Mouse (Mus musculus): Measurements from ENCODE around the gene Hdhd3. TPM values are rescaled to one million over a fixed set of nuclear protein-coding genes. Genes with fewer than 3 reads are reported as not detected.
A peak's percentile ranks its signal among the peaks of the same experiment; 100 is the strongest.

The Hdhd3 gene
- polyA plus RNA-seq (2016; fragmentation: Nextera tagmentation; extraction: Ambion mirVana): 11.0 and 13.2 TPM in 2 replicates

GRCm38 (mm10) chr4:62503374-62503970, at the start of gene Hdhd3:
Gene Hdhd3, minus strand, starts transcription at chr4:62503467.
- Histone ChIP-seq H3K27me3 (replicated peaks; ENCODE audit: low read depth, poor library complexity, severe bottlenecking) (no peaks in the 10 kb centered on the region), H3K4me3 (peak within 1 kb of the TSS; percentile 87), H3K9me3 (no peaks in the 10 kb centered on the region), H3K36me3 (replicated peaks) (peaks cover 31% of the 10 kb centered on the region), H3K4me1 (peaks cover 20% of the 10 kb centered on the region), H3K27ac (replicated peaks) (peak within 1 kb of the TSS; percentile 86)
- DNase-seq (ENCODE audit: low spot score): no peak
- 78% methylated on average over 3 of the region's 3 CpGs for WGBS

- Histone ChIP-seq H3K27ac (replicated peaks) (no peak overlapping the region), H3K36me3 (replicated peaks) (no peaks in the 10 kb centered on the region), H3K27me3 (replicated peaks; ENCODE audit: low read depth, poor library complexity, severe bottlenecking) (no peaks in the 10 kb centered on the region), H3K4me1 (no peaks in the 10 kb centered on the region), H3K9me3 (no peaks in the 10 kb centered on the region), H3K4me3 (no peak overlapping the region)
- no peak for DNase-seq (ENCODE audit: low spot score)
- 89% methylated on average over 7 of the region's 7 CpGs for WGBS
These were observed 48.7 kb upstream of the Hdhd3 start for GRCm38 (mm10) chr4:62551966-62552365.

- no peak for DNase-seq (ENCODE audit: low spot score)
- H3K27ac ChIP-seq (replicated peaks): no peak overlapping the region
- no peak overlapping the region for H3K4me3 ChIP-seq
- no peaks in the 10 kb centered on the region for H3K27me3 ChIP-seq (replicated peaks; ENCODE audit: low read depth, poor library complexity, severe bottlenecking)
- H3K4me1 ChIP-seq: no peaks in the 10 kb centered on the region
- H3K9me3 ChIP-seq: no peaks in the 10 kb centered on the region
- no peaks in the 10 kb centered on the region for H3K36me3 ChIP-seq (replicated peaks)
These were observed 41.5 kb upstream of the Hdhd3 start for GRCm38 (mm10) chr4:62544801-62545200.

- H3K4me3 ChIP-seq: no peak overlapping the region
- H3K27me3 ChIP-seq (replicated peaks; ENCODE audit: low read depth, poor library complexity, severe bottlenecking): no peaks in the 10 kb centered on the region
- DNase-seq (ENCODE audit: low spot score): no peak
- H3K27ac ChIP-seq (replicated peaks): no peak overlapping the region
- H3K9me3 ChIP-seq: no peaks in the 10 kb centered on the region
- no peaks in the 10 kb centered on the region for H3K4me1 ChIP-seq
- H3K36me3 ChIP-seq (replicated peaks): no peaks in the 10 kb centered on the region
- 88% methylated on average over 6 of the region's 6 CpGs for WGBS
These were observed 40.5 kb upstream of the Hdhd3 start for GRCm38 (mm10) chr4:62543782-62544181.

- no peaks in the 10 kb centered on the region for H3K4me1 ChIP-seq
- WGBS: 72% methylated on average over 3 of the region's 3 CpGs
- no peak overlapping the region for H3K27ac ChIP-seq (replicated peaks)
- H3K36me3 ChIP-seq (replicated peaks): no peaks in the 10 kb centered on the region
- H3K27me3 ChIP-seq (replicated peaks; ENCODE audit: low read depth, poor library complexity, severe bottlenecking): no peaks in the 10 kb centered on the region
- H3K9me3 ChIP-seq: no peaks in the 10 kb centered on the region
- DNase-seq (ENCODE audit: low spot score): no peak
- no peak overlapping the region for H3K4me3 ChIP-seq
These were observed 38.5 kb upstream of the Hdhd3 start for GRCm38 (mm10) chr4:62541802-62542201.

- Histone ChIP-seq H3K36me3 (replicated peaks) (no peaks in the 10 kb centered on the region), H3K4me1 (peaks cover 6% of the 10 kb centered on the region; the same call in 1 of the 2 replicates), H3K27ac (replicated peaks) (no peak overlapping the region; the same call in 1 of the 2 replicates), H3K9me3 (no peaks in the 10 kb centered on the region), H3K27me3 (replicated peaks; ENCODE audit: low read depth, poor library complexity, severe bottlenecking) (no peaks in the 10 kb centered on the region), H3K4me3 (no peak overlapping the region)
- DNase-seq (ENCODE audit: low spot score): no peak
- 80% methylated on average over 6 of the region's 6 CpGs for WGBS
These were observed 30.5 kb upstream of the Hdhd3 start for GRCm38 (mm10) chr4:62533729-62534128.

- Histone ChIP-seq H3K27ac (replicated peaks) (no peak overlapping the region), H3K9me3 (no peaks in the 10 kb centered on the region), H3K4me1 (peaks cover 21% of the 10 kb centered on the region), H3K36me3 (replicated peaks) (peaks cover 13% of the 10 kb centered on the region), H3K4me3 (no peak overlapping the region), H3K27me3 (replicated peaks; ENCODE audit: low read depth, poor library complexity, severe bottlenecking) (no peaks in the 10 kb centered on the region)
- WGBS: 81% methylated on average over 4 of the region's 4 CpGs
- DNase-seq (ENCODE audit: low spot score): no peak
These were observed 24.4 kb upstream of the Hdhd3 start for GRCm38 (mm10) chr4:62527655-62528054.

- Histone ChIP-seq H3K36me3 (replicated peaks) (peaks cover 25% of the 10 kb centered on the region), H3K9me3 (no peaks in the 10 kb centered on the region), H3K27me3 (replicated peaks; ENCODE audit: low read depth, poor library complexity, severe bottlenecking) (no peaks in the 10 kb centered on the region), H3K27ac (replicated peaks) (no peak overlapping the region), H3K4me1 (peaks cover 21% of the 10 kb centered on the region), H3K4me3 (no peak overlapping the region)
- no peak for DNase-seq (ENCODE audit: low spot score)
- 67% methylated on average over 2 of the region's 2 CpGs for WGBS
These were observed 23.0 kb upstream of the Hdhd3 start for GRCm38 (mm10) chr4:62526256-62526655.

- Histone ChIP-seq H3K36me3 (replicated peaks) (peaks cover 25% of the 10 kb centered on the region), H3K4me1 (peaks cover 17% of the 10 kb centered on the region), H3K9me3 (no peaks in the 10 kb centered on the region), H3K4me3 (peak overlapping the region; percentile 92), H3K27me3 (replicated peaks; ENCODE audit: low read depth, poor library complexity, severe bottlenecking) (no peaks in the 10 kb centered on the region), H3K27ac (replicated peaks) (peak overlapping the region; percentile 98; the same call in 1 of the 2 replicates)
- DNase-seq (ENCODE audit: low spot score): no peak
- WGBS: 2% methylated on average over 10 of the region's 10 CpGs
These were observed 22.2 kb upstream of the Hdhd3 start for GRCm38 (mm10) chr4:62525489-62525811.

GRCm38 (mm10) chr4:62524651-62525488, 21.6 kb upstream of the Hdhd3 start, which contains the start of the genes Pole3 and 4933430I17Rik:
Gene Pole3, minus strand, starts transcription at chr4:62525068.
Gene 4933430I17Rik, plus strand, starts transcription at chr4:62525369.
- Histone ChIP-seq H3K9me3 (no peaks in the 10 kb centered on the region), H3K27me3 (replicated peaks; ENCODE audit: low read depth, poor library complexity, severe bottlenecking) (no peaks in the 10 kb centered on the region), H3K4me1 (peaks cover 23% of the 10 kb centered on the region), H3K4me3 (peak within 1 kb of the TSS; percentile 92), H3K36me3 (replicated peaks) (peaks cover 25% of the 10 kb centered on the region), H3K27ac (replicated peaks) (peak within 1 kb of the TSS; percentile 98)
- peak; percentile 97 for DNase-seq (ENCODE audit: low spot score)
- under 1% methylated on average over 59 of the region's 59 CpGs for WGBS

GRCm38 (mm10) chr4:62520892-62521400, 17.7 kb upstream of the Hdhd3 start:
- DNase-seq (ENCODE audit: low spot score): no peak
- Histone ChIP-seq H3K4me1 (peaks cover 60% of the 10 kb centered on the region), H3K27me3 (replicated peaks; ENCODE audit: low read depth, poor library complexity, severe bottlenecking) (no peaks in the 10 kb centered on the region), H3K9me3 (no peaks in the 10 kb centered on the region), H3K4me3 (no peak overlapping the region; the same call in 1 of the 2 replicates), H3K36me3 (replicated peaks) (peaks cover 25% of the 10 kb centered on the region), H3K27ac (replicated peaks) (no peak overlapping the region)
- WGBS: 95% methylated on average over 2 of the region's 2 CpGs

- DNase-seq (ENCODE audit: low spot score): peak; percentile 92
- H3K27me3 ChIP-seq (replicated peaks; ENCODE audit: low read depth, poor library complexity, severe bottlenecking): no peaks in the 10 kb centered on the region
- H3K4me3 ChIP-seq: peak within 1 kb of the TSS; percentile 71
- H3K36me3 ChIP-seq (replicated peaks): peaks cover 25% of the 10 kb centered on the region
- WGBS: under 1% methylated on average over 37 of the region's 37 CpGs
- no peaks in the 10 kb centered on the region for H3K9me3 ChIP-seq
- peaks cover 66% of the 10 kb centered on the region for H3K4me1 ChIP-seq
- H3K27ac ChIP-seq (replicated peaks): peak within 1 kb of the TSS; percentile 88
These were observed 16.6 kb upstream of the Hdhd3 start, which contains the start of gene Alad for GRCm38 (mm10) chr4:62519849-62520233. Gene Alad, minus strand, starts transcription at chr4:62519918.
